Mouse (Mus musculus) MEL (cell line): ENCODE results near the gene Kptn. TPM values are rescaled to one million over a fixed set of nuclear protein-coding genes. Genes with fewer than 3 reads are reported as not detected.

Experiments
- DNase-seq: peaks from one replicate; pipeline ENCODE4 v3.0.0; 2011; ENCODE audit warnings: low read depth, low spot score
- H3K27ac ChIP-seq: 2 replicates; pipeline ENCODE4 v1.5.1; 2012; ENCODE audit warnings: low read depth, mild to moderate bottlenecking, control low read depth, low read length, moderate library complexity; ENCODE audit not compliant: control insufficient read depth
- H3K27me3 ChIP-seq, 2 experiments: fragments of 150-350 bp in 1 of 2; sonication (generic) in 1 of 2; 2 replicates each; pipeline ENCODE4 v1.6.1; 2012; ENCODE audit warnings: low read length in 2 of 2, mild to moderate bottlenecking in 2 of 2, improper control_type of control experiment in 1 of 2, moderate library complexity in 1 of 2; ENCODE audit not compliant: insufficient read depth in 2 of 2, control insufficient read depth in 1 of 2
- H3K36me3 ChIP-seq, 2 experiments: 2 replicates each; pipeline ENCODE4 v1.6.1; 2012 to 2014; ENCODE audit warnings: low read length in 2 of 2, improper control_type of control experiment in 1 of 2, inconsistent platforms in 1 of 2, mild to moderate bottlenecking in 1 of 2; ENCODE audit not compliant: insufficient read depth in 2 of 2, control insufficient read depth in 1 of 2
- H3K4me1 ChIP-seq, 2 experiments: fragments of 150-350 bp in 1 of 2; sonication (generic) in 1 of 2; 2 replicates each; pipeline ENCODE4 v1.6.1; 2012; ENCODE audit warnings: low read length in 2 of 2, improper control_type of control experiment in 1 of 2, mild to moderate bottlenecking in 1 of 2; ENCODE audit not compliant: insufficient read depth in 2 of 2, control insufficient read depth in 1 of 2
- H3K4me3 ChIP-seq, 2 experiments: fragments of 150-350 bp in 1 of 2; sonication (generic) in 1 of 2; 2 replicates each; pipeline ENCODE4 v1.5.1; 2012; ENCODE audit warnings: low read depth in 2 of 2, low read length in 2 of 2, mild to moderate bottlenecking in 2 of 2, moderate library complexity in 2 of 2, control low read depth in 1 of 2, improper control_type of control experiment in 1 of 2; ENCODE audit not compliant: control insufficient read depth in 1 of 2, insufficient read depth in 1 of 2
- H3K79me2 ChIP-seq: 2 replicates; pipeline ENCODE4 v1.6.1; 2012; ENCODE audit warnings: mild to moderate bottlenecking, low read length, moderate library complexity; ENCODE audit not compliant: control insufficient read depth, poor library complexity, insufficient read depth
- H3K9ac ChIP-seq: 2 replicates; pipeline ENCODE4 v1.6.1; 2012; ENCODE audit warnings: low read depth, mild to moderate bottlenecking, control low read depth, low read length, moderate library complexity; ENCODE audit not compliant: control insufficient read depth, poor library complexity, severe bottlenecking
- H3K9me3 ChIP-seq: fragments of 150-350 bp; sonication (generic); replicated peaks from 2 replicates; pipeline ENCODE4 v1.6.1; 2012; ENCODE audit warnings: mild to moderate bottlenecking, low read length, improper control_type of control experiment, moderate library complexity; ENCODE audit not compliant: insufficient read depth
- BHLHE40 ChIP-seq: IDR thresholded peaks from 2 replicates; pipeline ENCODE4 v1.6.1; 2012; ENCODE audit warnings: low read depth, mild to moderate bottlenecking, inconsistent platforms, low read length, improper control_type of control experiment, borderline replicate concordance
- CHD1 ChIP-seq: IDR thresholded peaks from 2 replicates; pipeline ENCODE4 v1.6.1; 2012; ENCODE audit warnings: low read depth, mild to moderate bottlenecking, inconsistent platforms, low read length, improper control_type of control experiment
- E2F4 ChIP-seq: IDR thresholded peaks from 2 replicates; pipeline ENCODE4 v1.6.1; 2011; ENCODE audit warnings: low read depth, low read length, improper control_type of control experiment, borderline replicate concordance
- ELF1 ChIP-seq: IDR thresholded peaks from 2 replicates; pipeline ENCODE4 v1.6.1; 2014; ENCODE audit warnings: low read depth, mild to moderate bottlenecking, inconsistent platforms, low read length, improper control_type of control experiment, moderate library complexity
- EP300 ChIP-seq, 2 experiments: IDR thresholded peaks; 2 replicates each; pipeline ENCODE4 v1.6.1; 2011; ENCODE audit warnings: improper control_type of control experiment in 2 of 2, low read length in 2 of 2, low read depth in 1 of 2, mild to moderate bottlenecking in 1 of 2
- GABPA ChIP-seq: IDR thresholded peaks from 2 replicates; pipeline ENCODE4 v1.6.1; 2012; ENCODE audit warnings: low read depth, mild to moderate bottlenecking, inconsistent platforms, low read length, improper control_type of control experiment, moderate library complexity
- GATA1 ChIP-seq: IDR thresholded peaks from 2 replicates; pipeline ENCODE4 v1.6.1; 2011; ENCODE audit warnings: low read depth, low read length, improper control_type of control experiment
- HCFC1 ChIP-seq: IDR thresholded peaks from 2 replicates; pipeline ENCODE4 v1.6.1; 2012; ENCODE audit warnings: low read depth, mild to moderate bottlenecking, inconsistent platforms, low read length, improper control_type of control experiment, moderate library complexity
- KAT2A ChIP-seq: conservative IDR thresholded peaks from 2 replicates; pipeline ENCODE4 v1.6.1; 2012; ENCODE audit warnings: low read depth, low read length, improper control_type of control experiment, inconsistent platforms
- MAFK ChIP-seq: IDR thresholded peaks from 2 replicates; pipeline ENCODE4 v1.6.1; 2011; ENCODE audit warnings: low read depth, mild to moderate bottlenecking, low read length, improper control_type of control experiment, borderline replicate concordance
- MAZ ChIP-seq: IDR thresholded peaks from 2 replicates; pipeline ENCODE4 v1.6.1; 2012; ENCODE audit warnings: low read depth, mild to moderate bottlenecking, inconsistent platforms, low read length, improper control_type of control experiment
- MXI1 ChIP-seq: IDR thresholded peaks from 2 replicates; pipeline ENCODE4 v1.6.1; 2011; ENCODE audit warnings: mild to moderate bottlenecking, low read depth, low read length, improper control_type of control experiment
- NELFE ChIP-seq: IDR thresholded peaks from 2 replicates; pipeline ENCODE4 v1.6.1; 2011; ENCODE audit warnings: low read depth, low read length, improper control_type of control experiment
- POLR2A ChIP-seq, 2 experiments: IDR thresholded peaks; 2 replicates each; pipeline ENCODE4 v1.6.1; 2011 to 2012; ENCODE audit warnings: low read length in 2 of 2, mild to moderate bottlenecking in 2 of 2, control low read depth in 1 of 2, improper control_type of control experiment in 1 of 2, low read depth in 1 of 2, moderate library complexity in 1 of 2; ENCODE audit not compliant: control insufficient read depth in 1 of 2, insufficient read depth in 1 of 2, poor library complexity in 1 of 2
- POLR2AphosphoS2 ChIP-seq: IDR thresholded peaks from 2 replicates; pipeline ENCODE4 v1.6.1; 2011; ENCODE audit warnings: low read length, improper control_type of control experiment
- RAD21 ChIP-seq: IDR thresholded peaks from 2 replicates; pipeline ENCODE4 v1.6.1; 2011; ENCODE audit warnings: mild to moderate bottlenecking, low read depth, low read length, improper control_type of control experiment
- RCOR1 ChIP-seq: IDR thresholded peaks from 2 replicates; pipeline ENCODE4 v1.6.1; 2012; ENCODE audit warnings: low read depth, mild to moderate bottlenecking, inconsistent platforms, low read length, improper control_type of control experiment
- TAL1 ChIP-seq: IDR thresholded peaks from 2 replicates; pipeline ENCODE4 v1.6.1; 2012; ENCODE audit warnings: mild to moderate bottlenecking, inconsistent platforms, low read length, moderate library complexity, mixed read lengths
- TBP ChIP-seq: IDR thresholded peaks from 2 replicates; pipeline ENCODE4 v1.8.0; 2011; ENCODE audit warnings: low read depth, low read length, improper control_type of control experiment
- TCF12 ChIP-seq: IDR thresholded peaks from 2 replicates; pipeline ENCODE4 v1.6.1; 2014; ENCODE audit warnings: low read depth, mild to moderate bottlenecking, inconsistent platforms, low read length, improper control_type of control experiment, moderate library complexity
- UBTF ChIP-seq: IDR thresholded peaks from 2 replicates; pipeline ENCODE4 v1.6.1; 2012; ENCODE audit warnings: low read depth, mild to moderate bottlenecking, inconsistent platforms, low read length, improper control_type of control experiment, moderate library complexity, borderline replicate concordance; ENCODE audit not compliant: insufficient read depth
- USF1 ChIP-seq: IDR thresholded peaks from 2 replicates; pipeline ENCODE4 v1.6.1; 2014; ENCODE audit warnings: low read depth, mild to moderate bottlenecking, inconsistent platforms, low read length, improper control_type of control experiment, moderate library complexity
- USF2 ChIP-seq, 2 experiments: IDR thresholded peaks; 2 replicates each; pipeline ENCODE4 v1.6.1; 2011 to 2012; ENCODE audit warnings: improper control_type of control experiment in 2 of 2, low read length in 2 of 2, borderline replicate concordance in 1 of 2, inconsistent platforms in 1 of 2, low read depth in 1 of 2, mild to moderate bottlenecking in 1 of 2; ENCODE audit not compliant: insufficient read depth in 1 of 2
- ZMIZ1 ChIP-seq: IDR thresholded peaks from 2 replicates; pipeline ENCODE4 v1.6.1; 2012; ENCODE audit warnings: low read depth, mild to moderate bottlenecking, inconsistent platforms, low read length, improper control_type of control experiment, moderate library complexity
- ZNF384 ChIP-seq: IDR thresholded peaks from 2 replicates; pipeline ENCODE4 v1.6.1; 2012; ENCODE audit warnings: low read depth, mild to moderate bottlenecking, inconsistent platforms, low read length, improper control_type of control experiment
- polyA plus RNA-seq, 2 experiments: library from polyadenylated mRNA; stranded (reverse) in 1 of 2; unstranded in 1 of 2; fragments of >175 nt in 1 of 2; fragments of >200 nt in 1 of 2; gene quantifications; 2 replicates each; pipeline versions ENCODE4 v1.2.1 to v1.2.4; 2012; ENCODE audit warnings: low replicate concordance in 2 of 2, low read depth in 1 of 2; ENCODE audit not compliant: insufficient read length in 2 of 2, insufficient read depth in 1 of 2, missing spikeins in 1 of 2
- total RNA-seq: library from RNA; depleted of rRNA; stranded (reverse); fragments of 300-350 nt; gene quantifications from 2 replicates; pipeline ENCODE4 v1.2.3, GENCODE M21; 2012

The Kptn gene
- total and polyA plus RNA-seq, 3 experiments, result 17.8 to 19.6 TPM; not detected in 1

- Histone ChIP-seq H3K36me3 (no peaks in the 10 kb centered on the region), H3K27ac (no peak overlapping the region), H3K4me3 (no peak overlapping the region), H3K9me3 (no peaks in the 10 kb centered on the region), H3K9ac (no peak overlapping the region), H3K4me1 (no peaks in the 10 kb centered on the region), H3K79me2 (no peaks in the 10 kb centered on the region), H3K27me3 (peaks cover 7 to 13% of the 10 kb centered on the region in 2 experiments)
- TF ChIP-seq UBTF (no peak), MXI1 (no peak), ZNF384 (no peak), RAD21 (no peak), ELF1 (no peak), POLR2A (IDR thresholded peaks at IDR 0.05; ENCODE audit: control insufficient read depth in 1 of 2, insufficient read depth in 1 of 2, low read depth in 1 of 2, low read length in 2 of 2, poor library complexity in 1 of 2) (no peak), RCOR1 (no peak), GABPA (no peak), MAFK (no peak), CHD1 (no peak), ZMIZ1 (no peak), E2F4 (no peak), TBP (no peak), EP300 (IDR thresholded peaks at IDR 0.05; ENCODE audit: low read depth in 1 of 2, low read length in 2 of 2) (no peak), HCFC1 (no peak), BHLHE40 (no peak)
- no peak for DNase-seq
These were observed 36.3 kb upstream of the Kptn start for GRCm38 (mm10) chr7:16083361-16083760.

GRCm38 (mm10) chr7:16087587-16087986 is 32.1 kb upstream of the Kptn start:
- TF ChIP-seq TCF12, result no peak
- no peak for TF ChIP-seq MAZ
- no peak for TF ChIP-seq USF1
- no peak for TF ChIP-seq TBP
- no peak for TF ChIP-seq NELFE
- no peak for TF ChIP-seq RCOR1
- TF ChIP-seq ZMIZ1, result no peak
- TF ChIP-seq HCFC1, result no peak
- TF ChIP-seq TAL1, result no peak
- no peak for TF ChIP-seq E2F4
- TF ChIP-seq GATA1, result no peak
- no peak for TF ChIP-seq POLR2A (IDR thresholded peaks at IDR 0.05; ENCODE audit: control insufficient read depth in 1 of 2, insufficient read depth in 1 of 2, low read depth in 1 of 2, low read length in 2 of 2, poor library complexity in 1 of 2)
- TF ChIP-seq MXI1, result no peak
- TF ChIP-seq POLR2AphosphoS2, result no peak
- no peak for TF ChIP-seq KAT2A
- no peak for TF ChIP-seq UBTF
- no peak for TF ChIP-seq USF2 (IDR thresholded peaks at IDR 0.05; ENCODE audit: borderline replicate concordance in 1 of 2, insufficient read depth in 1 of 2, low read depth in 1 of 2, low read length in 2 of 2)
- TF ChIP-seq RAD21, result no peak
- TF ChIP-seq ELF1, result no peak
- DNase-seq, result no peak
- no peak overlapping the region for H3K9ac ChIP-seq
- no peak overlapping the region for H3K4me3 ChIP-seq
- no peaks in the 10 kb centered on the region for H3K36me3 ChIP-seq
- no peaks in the 10 kb centered on the region for H3K79me2 ChIP-seq
- H3K4me1 ChIP-seq, result no peaks in the 10 kb centered on the region
- no peak overlapping the region for H3K27ac ChIP-seq
- peaks cover 23 to 29% of the 10 kb centered on the region in 2 experiments for H3K27me3 ChIP-seq
- no peaks in the 10 kb centered on the region for H3K9me3 ChIP-seq
